Mouse (Mus musculus): ENCODE measurements around the gene Mad2l1.

DNA sequence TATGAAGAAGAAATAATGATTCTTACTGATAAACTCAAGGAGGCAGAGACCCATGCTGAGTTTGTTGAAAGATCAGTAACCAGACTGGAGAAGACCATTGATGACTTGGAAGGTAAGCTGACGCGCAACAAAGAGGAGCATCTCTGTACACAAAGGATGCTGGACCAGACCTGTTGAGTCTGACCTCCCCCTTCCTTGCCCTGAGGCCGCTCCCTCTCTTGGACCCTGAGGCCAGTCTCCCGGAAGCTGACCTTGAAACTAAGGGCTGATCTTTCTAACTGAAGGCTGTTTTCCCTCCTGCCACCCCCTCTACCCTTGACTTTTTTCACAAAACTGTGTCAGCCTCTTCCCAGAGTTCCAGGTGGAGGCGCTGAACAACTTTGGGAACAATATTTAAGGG is 18.8 kb upstream of the Mad2l1 start:
- TF ChIP-seq CTCF (IDR thresholded peaks at IDR 0.05; ENCODE audit: low read depth, low read length) = no peak
- no peak for TF ChIP-seq POLR2A (IDR thresholded peaks at IDR 0.05; ENCODE audit: insufficient read depth, low read length)
